Mouse (Mus musculus) myocyte (in vitro differentiated cells): ENCODE measurements at regions not wholly inside any gene's neighbourhood (a gene's known extent, or its start where the extent isn't known, plus 50 kb on each side); places are given as distances from the start of the nearest gene placed in this dataset.
A peak's percentile ranks its signal among the peaks of the same experiment; 100 is the strongest.

Experiments used
- H3K27me3 ChIP-seq: one replicate; pipeline ENCODE4 v1.6.1; 2011; ENCODE audit not compliant: control insufficient read depth, insufficient read depth, insufficient read length
- H3K36me3 ChIP-seq: one replicate; pipeline ENCODE4 v1.6.1; 2011; ENCODE audit not compliant: control insufficient read depth, insufficient read depth
- H3K4me2 ChIP-seq: one replicate; pipeline ENCODE4 v1.6.1; 2011; ENCODE audit warnings: low read depth, control low read depth
- H3K4me3 ChIP-seq: one replicate; pipeline ENCODE4 v1.5.1; 2011; ENCODE audit warnings: mild to moderate bottlenecking, control low read depth, moderate library complexity
- H3K79me2 ChIP-seq: one replicate; pipeline ENCODE4 v1.6.1; 2011; ENCODE audit not compliant: control insufficient read depth, insufficient read depth
- H3ac ChIP-seq: one replicate; pipeline ENCODE4 v1.6.1; 2011; ENCODE audit not compliant: control insufficient read depth, insufficient read length
- CEBPB ChIP-seq: IDR thresholded peaks from 2 replicates; pipeline ENCODE4 v1.6.1; 2011; ENCODE audit warnings: mild to moderate bottlenecking, moderate library complexity; ENCODE audit not compliant: poor library complexity, insufficient read depth, severe bottlenecking
- E2F4 ChIP-seq: IDR thresholded peaks from one replicate; pipeline ENCODE4 v1.6.1; 2011; ENCODE audit warnings: mild to moderate bottlenecking, control low read depth, moderate library complexity; ENCODE audit not compliant: insufficient read depth
- MAX ChIP-seq: IDR thresholded peaks from one replicate; pipeline ENCODE4 v1.6.1; 2011; ENCODE audit warnings: low read depth, mild to moderate bottlenecking, control low read depth
- MYOD1 ChIP-seq, 3 experiments: IDR thresholded peaks; one replicate each; pipeline ENCODE4 v1.6.1; 2011; ENCODE audit warnings: control low read depth in 2 of 3, low read depth in 2 of 3, mild to moderate bottlenecking in 2 of 3, moderate library complexity in 1 of 3; ENCODE audit not compliant: insufficient read length in 2 of 3, control insufficient read depth in 1 of 3
- MYOG ChIP-seq, 3 experiments: IDR thresholded peaks; one replicate each; pipeline ENCODE4 v1.6.1; 2011; ENCODE audit warnings: control low read depth in 2 of 3, low read depth in 2 of 3, mild to moderate bottlenecking in 2 of 3; ENCODE audit not compliant: insufficient read length in 2 of 3, control insufficient read depth in 1 of 3, insufficient read depth in 1 of 3
- POLR2A ChIP-seq: IDR thresholded peaks from one replicate; pipeline ENCODE4 v1.6.1; 2011; ENCODE audit warnings: low read depth, mild to moderate bottlenecking, control low read depth, moderate library complexity; ENCODE audit not compliant: insufficient read length
- POLR2AphosphoS2 ChIP-seq: IDR thresholded peaks from one replicate; pipeline ENCODE4 v1.6.1; 2011; ENCODE audit warnings: low read depth, control low read depth; ENCODE audit not compliant: insufficient read length
- REST ChIP-seq: IDR thresholded peaks from one replicate; pipeline ENCODE4 v1.6.1; 2011; ENCODE audit warnings: mild to moderate bottlenecking, control low read depth, moderate library complexity; ENCODE audit not compliant: insufficient read depth, insufficient read length
- SRF ChIP-seq: IDR thresholded peaks from one replicate; pipeline ENCODE4 v1.6.1; 2011; ENCODE audit warnings: low read depth; ENCODE audit not compliant: control insufficient read depth, insufficient read length
- TCF12 ChIP-seq: IDR thresholded peaks from one replicate; pipeline ENCODE4 v1.6.1; 2011; ENCODE audit warnings: mild to moderate bottlenecking, control low read depth; ENCODE audit not compliant: poor library complexity, insufficient read depth, severe bottlenecking
- TCF3 ChIP-seq: IDR thresholded peaks from one replicate; pipeline ENCODE4 v1.6.1; 2011; ENCODE audit warnings: low read depth, control low read depth; ENCODE audit not compliant: insufficient read length
- USF1 ChIP-seq: IDR thresholded peaks from one replicate; pipeline ENCODE4 v1.6.1; 2011; ENCODE audit warnings: low read depth, mild to moderate bottlenecking, control low read depth, moderate library complexity

DNA sequence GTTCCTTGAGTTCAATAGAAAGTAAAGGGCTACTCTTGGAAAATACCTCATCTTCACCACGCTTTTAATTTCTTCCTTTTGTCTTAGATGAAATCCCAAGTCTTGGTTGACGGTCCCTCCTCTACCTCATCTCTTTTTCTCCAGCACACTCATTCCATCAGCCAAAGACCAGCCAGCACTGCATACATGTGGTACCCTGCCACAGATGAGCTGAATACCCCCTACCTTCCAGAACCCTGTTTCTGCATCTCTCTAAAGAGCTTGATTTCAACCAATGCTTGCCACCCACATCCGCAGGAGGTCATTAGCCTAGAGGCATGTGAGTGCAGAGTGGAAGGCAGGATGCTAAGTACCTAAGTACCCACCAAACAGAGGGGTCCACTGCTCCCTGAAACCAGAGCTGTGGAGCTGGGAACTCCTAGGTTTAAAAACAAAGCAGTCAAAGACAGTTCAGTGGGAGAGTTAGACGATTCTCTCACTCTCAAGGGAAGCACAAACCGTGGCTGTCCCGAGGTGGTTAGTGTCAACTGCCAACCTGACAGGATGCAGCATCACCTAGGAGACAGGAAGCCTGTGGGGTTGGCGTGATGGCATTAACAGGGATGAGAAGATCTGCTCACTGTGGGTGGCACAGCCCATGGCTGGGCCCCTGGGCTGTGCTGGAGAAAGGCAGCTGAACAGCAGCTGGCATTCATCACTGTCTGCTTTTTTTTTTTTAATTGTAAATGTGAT is 289.4 kb downstream of the Sox4 start:
- Histone ChIP-seq H3K4me2 (peak overlapping the region; percentile 41), H3K4me3 (no peak overlapping the region), H3K79me2 (peaks cover 9% of the 10 kb centered on the region), H3K27me3 (no peaks in the 10 kb centered on the region), H3ac (no peak overlapping the region), H3K36me3 (no peaks in the 10 kb centered on the region)
- peak; percentile 67 for TF ChIP-seq TCF12
- TF ChIP-seq CEBPB = no peak
- peak in 2 of 3 experiments; percentile 85 to 90 for TF ChIP-seq MYOD1 (IDR thresholded peaks at IDR 0.05; ENCODE audit: control insufficient read depth in 1 of 3, insufficient read length in 2 of 3, low read depth in 2 of 3)
- peak in 2 of 3 experiments; percentile 63 to 85 for TF ChIP-seq MYOG (IDR thresholded peaks at IDR 0.05; ENCODE audit: control insufficient read depth in 1 of 3, insufficient read depth in 1 of 3, insufficient read length in 2 of 3, low read depth in 2 of 3)
- TF ChIP-seq POLR2AphosphoS2 = no peak
- peak; percentile 69 for TF ChIP-seq TCF3
- TF ChIP-seq E2F4 = no peak
- no peak for TF ChIP-seq USF1

DNA sequence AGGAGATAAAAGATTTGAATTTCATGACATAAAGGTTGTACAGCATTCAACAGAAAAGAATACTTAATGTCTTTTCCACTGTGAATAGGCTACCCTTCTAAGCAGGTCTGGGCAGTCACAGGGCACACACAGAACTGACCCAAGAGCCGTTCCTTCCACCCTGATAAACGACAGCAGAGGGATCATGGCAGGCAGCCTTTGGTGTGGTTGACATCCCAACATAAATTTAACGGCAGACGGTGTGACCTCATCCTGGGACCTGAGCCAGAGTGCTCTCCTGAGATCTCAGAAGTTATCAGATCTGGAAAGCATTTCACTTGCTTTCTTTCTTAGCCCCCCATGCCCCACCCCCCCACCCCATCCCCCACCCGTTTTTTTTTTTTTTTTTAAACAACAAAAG is 290.1 kb downstream of the Sox4 start:
- H3K4me2 ChIP-seq = no peak overlapping the region
- TF ChIP-seq SRF = no peak
- TF ChIP-seq POLR2AphosphoS2 = no peak
- TF ChIP-seq USF1 = no peak
- no peak for TF ChIP-seq REST
- no peak for TF ChIP-seq MAX
- no peak for TF ChIP-seq CEBPB

DNA sequence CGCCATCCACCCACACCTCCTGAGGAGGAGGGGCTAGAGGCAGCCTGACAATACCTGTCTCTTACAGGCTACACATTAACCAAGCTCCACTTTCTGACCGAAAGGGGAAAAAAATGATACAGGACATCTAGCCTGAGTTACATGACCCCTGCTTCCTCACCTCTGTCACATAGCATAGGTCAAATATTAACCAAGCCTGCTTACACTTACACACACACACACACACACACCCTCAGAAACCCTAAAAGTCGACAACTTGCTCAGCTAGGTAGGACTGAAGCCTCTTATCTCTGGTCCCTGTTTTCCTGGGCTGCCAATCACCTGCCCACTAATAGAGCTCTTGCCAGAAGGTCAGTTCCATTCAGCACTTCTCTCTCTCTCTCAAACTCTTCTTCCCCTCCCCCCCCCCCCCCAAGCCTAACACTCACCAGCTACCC is 291.2 kb downstream of the Sox4 start:
- Histone ChIP-seq H3K36me3 (no peaks in the 10 kb centered on the region), H3K79me2 (peaks cover 9% of the 10 kb centered on the region), H3ac (no peak overlapping the region), H3K27me3 (no peaks in the 10 kb centered on the region), H3K4me2 (no peak overlapping the region), H3K4me3 (no peak overlapping the region)
- TF ChIP-seq USF1 = no peak
- TF ChIP-seq SRF = no peak
- TF ChIP-seq TCF3 = no peak
- no peak for TF ChIP-seq MYOD1 (IDR thresholded peaks at IDR 0.05; ENCODE audit: control insufficient read depth in 1 of 3, insufficient read length in 2 of 3, low read depth in 2 of 3)
- no peak for TF ChIP-seq REST
- TF ChIP-seq POLR2AphosphoS2 = no peak
- no peak for TF ChIP-seq MYOG (IDR thresholded peaks at IDR 0.05; ENCODE audit: control insufficient read depth in 1 of 3, insufficient read depth in 1 of 3, insufficient read length in 2 of 3, low read depth in 2 of 3)
- no peak for TF ChIP-seq MAX
- no peak for TF ChIP-seq TCF12
- no peak for TF ChIP-seq POLR2A
- no peak for TF ChIP-seq E2F4
- no peak for TF ChIP-seq CEBPB

More for the DNA sequence above, 290.1 kb downstream of the Sox4 start:
- no peaks in the 10 kb centered on the region for H3K27me3 ChIP-seq
- no peaks in the 10 kb centered on the region for H3K36me3 ChIP-seq
- H3K4me3 ChIP-seq = no peak overlapping the region
- H3K79me2 ChIP-seq = peaks cover 9% of the 10 kb centered on the region
- H3ac ChIP-seq = no peak overlapping the region

DNA sequence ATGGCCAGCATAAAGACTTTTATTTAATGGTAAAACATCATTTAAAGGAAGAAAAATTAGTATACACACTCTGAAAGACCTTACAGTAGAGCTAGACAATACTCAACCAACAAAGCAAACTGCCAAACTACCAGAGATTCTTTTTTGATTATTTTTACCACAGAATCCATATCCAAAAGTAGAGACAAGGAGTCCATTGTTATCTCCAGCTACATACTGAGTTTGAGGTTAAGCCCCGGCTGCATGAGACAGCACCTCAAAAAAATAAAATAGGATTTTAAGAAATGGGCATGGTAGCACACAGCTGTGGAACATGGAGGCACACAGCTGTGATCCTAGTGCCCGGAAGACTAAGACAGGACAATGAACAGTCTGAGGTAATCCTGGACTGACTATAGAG is 293.4 kb downstream of the Sox4 start:
- no peaks in the 10 kb centered on the region for H3K36me3 ChIP-seq
- H3ac ChIP-seq = no peak overlapping the region
- TF ChIP-seq MYOD1 (IDR thresholded peaks at IDR 0.05; ENCODE audit: control insufficient read depth in 1 of 3, insufficient read length in 2 of 3, low read depth in 2 of 3) (peak in 1 of 3 experiments; percentile 53), POLR2AphosphoS2 (no peak), E2F4 (no peak)
- H3K27me3 ChIP-seq = no peaks in the 10 kb centered on the region
- H3K79me2 ChIP-seq = peaks cover 9% of the 10 kb centered on the region
- no peak overlapping the region for H3K4me3 ChIP-seq
- peak overlapping the region; percentile 22 for H3K4me2 ChIP-seq

DNA sequence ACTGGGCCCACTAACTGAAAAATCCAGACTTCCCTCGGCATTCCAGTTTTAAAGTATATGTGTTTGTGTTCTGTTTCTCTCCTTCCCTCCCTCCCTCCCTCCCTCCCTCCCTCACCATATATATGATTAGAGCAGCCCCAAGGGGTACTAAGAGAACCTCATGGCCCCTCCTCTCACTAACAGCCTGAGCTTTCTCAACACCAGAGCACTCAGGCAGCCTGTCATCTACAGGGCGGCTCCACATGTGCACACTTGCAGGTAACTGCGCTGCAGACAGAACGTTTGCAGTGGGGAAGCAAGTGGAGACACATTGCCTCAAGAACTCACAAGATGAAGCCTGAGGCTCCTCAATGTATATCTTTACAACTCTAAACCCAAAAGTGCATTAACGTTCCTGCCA is 294.9 kb downstream of the Sox4 start:
- TF ChIP-seq SRF (no peak), MYOG (IDR thresholded peaks at IDR 0.05; ENCODE audit: control insufficient read depth in 1 of 3, insufficient read depth in 1 of 3, insufficient read length in 2 of 3, low read depth in 2 of 3) (no peak), TCF12 (no peak), MAX (no peak), POLR2AphosphoS2 (no peak), CEBPB (no peak), REST (no peak), TCF3 (no peak), USF1 (no peak)
- H3ac ChIP-seq = no peak overlapping the region
- H3K27me3 ChIP-seq = no peaks in the 10 kb centered on the region
- H3K36me3 ChIP-seq = no peaks in the 10 kb centered on the region
- H3K4me2 ChIP-seq = no peak overlapping the region
- no peak overlapping the region for H3K4me3 ChIP-seq
- H3K79me2 ChIP-seq = peaks cover 9% of the 10 kb centered on the region
